Mouse (Mus musculus) gastrocnemius, postnatal 4 days (tissue): ENCODE data around the gene Rsph3a. TPM values are rescaled to one million over a fixed set of nuclear protein-coding genes. Genes with fewer than 3 reads are reported as not detected.

Source experiments
- DNase-seq, 2 experiments: peaks; one replicate each; pipeline ENCODE4 v3.0.0; 2021 to 2022; ENCODE audit warnings: low spot score in 2 of 2, mixed read lengths in 2 of 2
- long read RNA-seq, 2 experiments: library from polyadenylated mRNA; stranded (forward); transcript quantifications; one replicate each; pipeline ENCODE4 v2.0.0; 2021
- total RNA-seq, 2 experiments: library from RNA; stranded (reverse); gene quantifications; 2 replicates each; pipeline ENCODE4 v1.2.3; 2021

The Rsph3a gene
- 10 to 100 TPM; 27.2 to 29.9 TPM for total RNA-seq
- long read RNA-seq, experiment 1, transcript Rsph3a-201 (8 exons, 2,189 nt): major isoform, 22 of 28 reads
- long read RNA-seq, experiment 1, partial matches to known transcripts: 6 of 28 reads
- long read RNA-seq, experiment 1, other reads (novel, unspliced or antisense): 0 of 28 reads
- long read RNA-seq, experiment 2, transcript Rsph3a-201 (8 exons, 2,189 nt): major isoform, 22 of 25 reads
- long read RNA-seq, experiment 2, partial matches to known transcripts: 3 of 25 reads
- long read RNA-seq, experiment 2, other reads (novel, unspliced or antisense): 0 of 25 reads

GRCm38 (mm10) chr17:7945117-7946052 is at the start of gene Rsph3a:
TSS of gene Rsph3a (plus strand) at chr17:7945614.
- peak; percentile 71 to 87 for DNase-seq

GRCm38 (mm10) chr17:7896047-7896635 is 49.3 kb upstream of the Rsph3a start:
- no peak for DNase-seq

- DNase-seq: no peak
Measured at GRCm38 (mm10) chr17:7897120-7897519, 48.3 kb upstream of the Rsph3a start.

- no peak for DNase-seq
Measured at GRCm38 (mm10) chr17:7897756-7898155, 47.7 kb upstream of the Rsph3a start.

GRCm38 (mm10) chr17:7899233-7899632 is 46.2 kb upstream of the Rsph3a start:
- DNase-seq: no peak

GRCm38 (mm10) chr17:7899961-7900360 is 45.5 kb upstream of the Rsph3a start:
- no peak for DNase-seq

GRCm38 (mm10) chr17:7901536-7901935 is 43.9 kb upstream of the Rsph3a start:
- no peak for DNase-seq

- no peak for DNase-seq
Measured at GRCm38 (mm10) chr17:7902362-7902761, 43.1 kb upstream of the Rsph3a start.

GRCm38 (mm10) chr17:7904992-7905391 is 40.4 kb upstream of the Rsph3a start:
- no peak for DNase-seq

- DNase-seq: no peak
Measured at GRCm38 (mm10) chr17:7905936-7906685, 39.3 kb upstream of the Rsph3a start.

- DNase-seq: no peak
Measured at GRCm38 (mm10) chr17:7914596-7915227, 30.7 kb upstream of the Rsph3a start.

GRCm38 (mm10) chr17:7915791-7916190 is 29.6 kb upstream of the Rsph3a start:
- DNase-seq: no peak

- no peak for DNase-seq
Measured at GRCm38 (mm10) chr17:7916782-7917574, 28.4 kb upstream of the Rsph3a start.

GRCm38 (mm10) chr17:7918355-7918754 is 27.1 kb upstream of the Rsph3a start:
- no peak for DNase-seq

- DNase-seq: no peak
Measured at GRCm38 (mm10) chr17:7919209-7919608, 26.2 kb upstream of the Rsph3a start.

- DNase-seq: peak in 1 of 2 experiments; percentile 6
Measured at GRCm38 (mm10) chr17:7922564-7922963, 22.9 kb upstream of the Rsph3a start.

GRCm38 (mm10) chr17:7924185-7924725 is 21.2 kb upstream of the Rsph3a start:
- DNase-seq: peak in 1 of 2 experiments; percentile 2

GRCm38 (mm10) chr17:7925413-7926160 is 19.8 kb upstream of the Rsph3a start, which contains the start of gene Tagap:
TSS of gene Tagap (plus strand) at chr17:7926000.
- DNase-seq: peak in 1 of 2 experiments; percentile 9
